Mouse (Mus musculus) hindbrain, embryonic 16.5 days (tissue): ENCODE data around the gene Slc35c1. TPM values are rescaled to one million over a fixed set of nuclear protein-coding genes. Genes with fewer than 3 reads are reported as not detected.

Experiments used
- ATAC-seq: fragments of 200-750 bp; cut with Nextera tagmentation; 2 replicates; pipeline ENCODE4 v1.8.0; 2017; ENCODE audit warnings: moderate TSS enrichment, moderate library complexity
- H3K27ac ChIP-seq: fragments of 300-500 bp; sonication (generic); 2 replicates; pipeline ENCODE4 v1.5.1; 2014; ENCODE audit warnings: low read depth, mild to moderate bottlenecking, control low read depth, low read length, moderate library complexity
- H3K27me3 ChIP-seq: fragments of 300-500 bp; sonication (generic); replicated peaks from 2 replicates; pipeline ENCODE4 v1.6.1; 2014; ENCODE audit warnings: low read length; ENCODE audit not compliant: control insufficient read depth, insufficient read depth
- H3K36me3 ChIP-seq: fragments of 300-500 bp; sonication (generic); 2 replicates; pipeline ENCODE4 v1.6.1; 2014; ENCODE audit warnings: mild to moderate bottlenecking, low read length, moderate library complexity, mixed read lengths; ENCODE audit not compliant: control insufficient read depth, insufficient read depth
- H3K4me1 ChIP-seq: fragments of 300-500 bp; sonication (generic); 2 replicates; pipeline ENCODE4 v1.6.1; 2014; ENCODE audit warnings: low read depth, low read length; ENCODE audit not compliant: control insufficient read depth, insufficient read depth
- H3K4me2 ChIP-seq: fragments of 300-500 bp; sonication (generic); 2 replicates; pipeline ENCODE4 v1.6.1; 2014; ENCODE audit warnings: mild to moderate bottlenecking, low read length, control low read depth, moderate library complexity
- H3K4me3 ChIP-seq: fragments of 300-500 bp; sonication (generic); 2 replicates; pipeline ENCODE4 v1.5.1; 2014; ENCODE audit warnings: mild to moderate bottlenecking, low read length, control low read depth, moderate library complexity
- H3K9ac ChIP-seq: fragments of 300-500 bp; sonication (generic); 2 replicates; pipeline ENCODE4 v1.6.1; 2014; ENCODE audit warnings: low read depth, mild to moderate bottlenecking, control low read depth, low read length, moderate library complexity
- H3K9me3 ChIP-seq: fragments of 300-500 bp; sonication (generic); 2 replicates; pipeline ENCODE4 v1.6.1; 2014; ENCODE audit warnings: mild to moderate bottlenecking, low read length, moderate library complexity; ENCODE audit not compliant: control insufficient read depth
- WGBS: fragments of 180-500 bp; shearing (Covaris S2); extraction: QIAGEN DNeasy Blood & Tissue Kit; methylation state at CpG from one replicate; pipeline ENCODE4 v1.1.7; 2014; 5-methylcytosine and 5-hydroxymethylcytosine counted together
- polyA plus RNA-seq: library from polyadenylated mRNA; unstranded; fragments of >200 nt; fragmentation: Nextera tagmentation; extraction: Ambion mirVana; gene quantifications from 2 replicates; pipeline ENCODE4 v1.2.1, GENCODE M21; 2015

Slc35c1 gene
- polyA plus RNA-seq, 1 experiment from 2014 or later: 18.9 TPM

- Histone ChIP-seq H3K4me1 (peaks cover 20% of the 10 kb centered on the region), H3K9me3 (no peaks in the 10 kb centered on the region), H3K36me3 (peaks cover 17% of the 10 kb centered on the region), H3K4me2 (no peak overlapping the region), H3K4me3 (no peak overlapping the region), H3K27ac (no peak overlapping the region), H3K9ac (no peak overlapping the region), H3K27me3 (no peaks in the 10 kb centered on the region)
- ATAC-seq: no peak
- 93% methylated on average over 5 of the region's 5 CpGs for WGBS
These were observed 56.5 kb downstream of the Slc35c1 start for GRCm38 (mm10) chr2:92403776-92404319.

Other genes with a start within 250 kb of the Slc35c1 start
- gene Pex16, start 85.9 kb downstream of the Slc35c1 start, polyA plus RNA-seq: 43.5 and 45.6 TPM in 2 replicates
- gene Large2, start 85.7 kb downstream of the Slc35c1 start, polyA plus RNA-seq: 1.7 and 2.3 TPM in 2 replicates
- gene 1700029I15Rik, start 78.0 kb downstream of the Slc35c1 start, polyA plus RNA-seq: 5.8 and 7.7 TPM in 2 replicates
- 112 and 130 TPM in 2 replicates for gene Mapk8ip1, start 59.3 kb downstream of the Slc35c1 start, polyA plus RNA-seq
- 51.4 and 53.2 TPM in 2 replicates for gene Cry2, start 26.5 kb downstream of the Slc35c1 start, polyA plus RNA-seq
- gene Chst1, start 139.2 kb upstream of the Slc35c1 start, polyA plus RNA-seq: 31.9 and 33.2 TPM in 2 replicates